Mouse (Mus musculus) neural tube, embryonic 11.5 days (tissue): ENCODE results near the gene Nell1. TPM values are rescaled to one million over a fixed set of nuclear protein-coding genes. Genes with fewer than 3 reads are reported as not detected.

Source experiments
- ATAC-seq: fragments of 200-750 bp; cut with Nextera tagmentation; 2 replicates; pipeline ENCODE4 v1.8.0; 2017; ENCODE audit warnings: moderate number of reproducible peaks, mild to moderate bottlenecking, moderate TSS enrichment, moderate library complexity; ENCODE audit not compliant: insufficient read depth, low FRiP score, low TSS enrichment
- DNase-seq: peaks from one replicate; pipeline ENCODE4 v3.0.0-alpha.2; 2015; ENCODE audit warnings: low spot score
- H3K27ac ChIP-seq: fragments of 300-500 bp; sonication (generic); 2 replicates; pipeline ENCODE4 v1.5.1; 2014; ENCODE audit warnings: low read depth, mild to moderate bottlenecking, low read length
- H3K27me3 ChIP-seq: fragments of 300-500 bp; sonication (generic); 2 replicates; pipeline ENCODE4 v1.6.1; 2014; ENCODE audit warnings: mild to moderate bottlenecking, low read length, mixed read lengths; ENCODE audit not compliant: control insufficient read depth, insufficient read depth
- H3K36me3 ChIP-seq: fragments of 300-500 bp; sonication (generic); 2 replicates; pipeline ENCODE4 v1.6.1; 2014; ENCODE audit warnings: mild to moderate bottlenecking, low read length, moderate library complexity, mixed read lengths; ENCODE audit not compliant: control insufficient read depth, insufficient read depth
- H3K4me1 ChIP-seq: fragments of 300-500 bp; sonication (generic); 2 replicates; pipeline ENCODE4 v1.6.1; 2014; ENCODE audit warnings: low read length, mixed read lengths; ENCODE audit not compliant: control insufficient read depth, insufficient read depth
- H3K4me2 ChIP-seq: fragments of 300-500 bp; sonication (generic); 2 replicates; pipeline ENCODE4 v1.6.1; 2014; ENCODE audit warnings: low read depth, mild to moderate bottlenecking, moderate library complexity
- H3K4me3 ChIP-seq: fragments of 300-500 bp; sonication (generic); 2 replicates; pipeline ENCODE4 v1.5.1; 2014; ENCODE audit warnings: low read depth, low read length
- H3K9ac ChIP-seq: fragments of 300-500 bp; sonication (generic); 2 replicates; pipeline ENCODE4 v1.6.1; 2014; ENCODE audit warnings: mild to moderate bottlenecking, low read length
- H3K9me3 ChIP-seq: fragments of 300-500 bp; sonication (generic); 2 replicates; pipeline ENCODE4 v1.6.1; 2016; ENCODE audit warnings: low read length; ENCODE audit not compliant: control insufficient read depth
- WGBS: fragments of 180-500 bp; shearing (Covaris S2); extraction: QIAGEN DNeasy Blood & Tissue Kit; methylation state at CpG from one replicate; pipeline ENCODE4 v1.1.7; 2014; 5-methylcytosine and 5-hydroxymethylcytosine counted together
- polyA plus RNA-seq: library from polyadenylated mRNA; unstranded; fragments of >200 nt; fragmentation: Nextera tagmentation; extraction: Ambion mirVana; gene quantifications from 2 replicates; pipeline ENCODE4 v1.2.1, GENCODE M21; 2014

The Nell1 gene
- polyA plus RNA-seq, 1 experiment from 2014 or later = 4.9 TPM

DNA sequence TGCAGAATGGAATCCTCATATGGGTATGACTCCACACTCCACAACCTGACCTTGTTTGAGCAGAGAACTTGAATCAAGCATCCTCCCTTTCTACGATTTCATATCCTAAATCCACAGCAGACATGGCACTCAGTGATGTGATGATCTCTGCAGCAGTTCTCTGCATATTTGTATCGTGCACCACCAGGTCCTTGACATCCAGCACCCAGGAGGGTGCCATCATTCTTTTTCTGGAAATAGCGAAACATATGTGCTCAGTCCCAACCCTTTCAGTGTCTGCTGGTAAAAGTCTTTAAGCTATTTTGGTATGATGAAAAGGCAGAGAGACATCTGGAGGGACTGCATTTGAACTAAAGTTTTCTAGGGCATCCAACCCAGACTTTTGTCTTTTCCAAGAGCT is 588.0 kb downstream of the Nell1 start:
- no peak overlapping the region for H3K4me2 ChIP-seq
- ATAC-seq (no peak), DNase-seq (no peak)
- no peaks in the 10 kb centered on the region for H3K36me3 ChIP-seq
- no peaks in the 10 kb centered on the region for H3K27me3 ChIP-seq
- no peak overlapping the region for H3K27ac ChIP-seq
- H3K9me3 ChIP-seq = no peaks in the 10 kb centered on the region
- H3K4me1 ChIP-seq = no peaks in the 10 kb centered on the region
- H3K9ac ChIP-seq = no peak overlapping the region
- no peak overlapping the region for H3K4me3 ChIP-seq
- WGBS = 79% methylated on average over 3 of the region's 3 CpGs

DNA sequence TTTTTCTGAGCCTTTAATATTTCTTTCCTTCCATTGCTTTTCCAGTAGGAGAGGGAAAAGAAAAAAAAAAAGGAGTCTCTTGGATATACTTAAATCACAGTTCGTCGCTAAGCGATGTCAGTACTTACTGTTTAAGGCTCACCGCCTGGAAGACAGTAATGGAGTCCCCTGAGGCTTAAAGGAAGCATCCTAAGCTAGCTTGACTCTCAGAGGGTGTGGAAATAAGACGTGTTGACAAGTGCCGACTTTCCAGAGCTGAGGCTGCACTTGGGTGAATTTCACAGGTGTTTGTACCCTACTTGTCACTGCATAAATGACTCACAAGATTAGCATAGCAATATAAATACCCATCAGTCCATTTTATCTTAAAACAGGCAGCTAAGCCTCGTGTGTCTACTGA is 599.2 kb downstream of the Nell1 start:
- DNase-seq (no peak), ATAC-seq (no peak)
- Histone ChIP-seq H3K4me3 (no peak overlapping the region), H3K4me2 (no peak overlapping the region), H3K36me3 (no peaks in the 10 kb centered on the region), H3K4me1 (no peaks in the 10 kb centered on the region), H3K9ac (no peak overlapping the region), H3K27me3 (no peaks in the 10 kb centered on the region), H3K27ac (no peak overlapping the region), H3K9me3 (no peaks in the 10 kb centered on the region)
- 73% methylated on average over 7 of the region's 7 CpGs for WGBS

DNA sequence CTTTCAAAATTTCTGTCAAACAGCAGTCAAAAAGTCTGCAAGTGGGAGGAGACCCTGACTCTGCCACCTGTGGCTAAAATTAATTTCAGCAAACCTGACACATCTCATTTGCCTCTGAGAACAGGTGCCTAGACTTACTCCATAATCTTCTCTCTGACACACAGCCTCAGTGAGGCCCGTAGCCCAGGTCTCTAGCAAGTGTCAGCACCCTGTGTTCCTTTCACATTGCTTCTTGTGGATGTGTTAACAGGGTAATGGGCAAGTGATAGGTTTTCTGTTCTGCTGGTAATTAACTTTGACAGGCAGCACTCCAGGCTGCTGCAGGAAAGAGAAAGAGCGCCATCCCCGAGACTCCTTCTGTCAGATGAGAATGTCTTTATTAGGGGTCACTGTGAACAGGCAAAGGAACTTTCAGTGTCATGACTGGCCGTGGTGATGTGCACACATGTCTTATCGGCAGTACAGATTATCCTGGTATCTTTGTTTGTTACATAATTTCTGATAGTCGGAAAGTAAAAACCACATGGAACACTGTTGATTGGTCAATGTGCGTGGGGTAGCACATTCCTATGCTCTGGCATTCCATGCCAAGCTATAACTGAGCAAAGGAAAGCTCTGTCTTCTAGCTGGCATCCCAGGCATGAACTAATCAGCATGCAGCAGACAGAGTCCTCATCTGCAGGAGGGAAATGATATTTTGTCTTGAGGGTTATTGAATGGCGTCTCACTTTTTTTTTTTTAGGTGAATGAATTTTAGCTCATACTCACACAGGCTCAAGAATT is 614.2 kb downstream of the Nell1 start:
- DNase-seq (no peak), ATAC-seq (no peak)
- WGBS = 71% methylated on average over 8 of the region's 8 CpGs

DNA sequence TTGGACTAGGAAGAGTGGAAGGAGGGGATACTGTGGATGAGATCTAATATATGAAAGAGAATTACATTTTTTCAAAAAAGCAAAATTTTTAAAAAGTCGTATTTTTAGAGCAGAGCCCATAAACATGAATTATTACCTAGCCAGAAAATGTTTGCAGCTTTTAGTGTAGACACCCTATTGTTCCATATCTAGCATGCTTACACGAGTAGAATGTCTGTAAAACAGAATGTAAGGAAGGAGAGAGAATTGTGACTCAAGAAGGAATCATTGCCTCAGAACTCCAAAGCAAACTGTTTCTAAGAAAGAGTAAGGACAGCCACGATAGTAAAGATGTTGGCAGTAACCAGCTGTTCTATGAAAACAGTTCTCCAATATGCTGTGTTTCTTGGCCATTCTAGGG is 624.2 kb downstream of the Nell1 start, which contains the start of gene 4933405O20Rik:
TSS of gene 4933405O20Rik (plus strand) at position 301 of the 400 bp plus-strand sequence.
- H3K4me3 ChIP-seq = no peak within 1 kb of the TSS
- DNase-seq (no peak), ATAC-seq (no peak)
- no peaks in the 10 kb centered on the region for H3K9me3 ChIP-seq
- no peak within 1 kb of the TSS for H3K27ac ChIP-seq
- no peaks in the 10 kb centered on the region for H3K4me1 ChIP-seq
- H3K27me3 ChIP-seq = no peaks in the 10 kb centered on the region
- no peaks in the 10 kb centered on the region for H3K36me3 ChIP-seq
- WGBS = 89% methylated on average over 3 of the region's 3 CpGs
- no peak within 1 kb of the TSS for H3K9ac ChIP-seq
- H3K4me2 ChIP-seq = no peak within 1 kb of the TSS

More for the DNA sequence above, 614.2 kb downstream of the Nell1 start:
- Histone ChIP-seq H3K4me3 (no peak overlapping the region), H3K9me3 (no peaks in the 10 kb centered on the region), H3K4me2 (no peak overlapping the region), H3K27me3 (no peaks in the 10 kb centered on the region), H3K4me1 (no peaks in the 10 kb centered on the region), H3K36me3 (no peaks in the 10 kb centered on the region), H3K9ac (no peak overlapping the region), H3K27ac (no peak overlapping the region)

- no peak overlapping the region for H3K4me3 ChIP-seq
- H3K27me3 ChIP-seq = no peaks in the 10 kb centered on the region
- ATAC-seq = no peak
- no peaks in the 10 kb centered on the region for H3K9me3 ChIP-seq
- H3K9ac ChIP-seq = no peak overlapping the region
- WGBS = 87% methylated on average over 2 of the region's 2 CpGs
- H3K4me1 ChIP-seq = no peaks in the 10 kb centered on the region
- H3K36me3 ChIP-seq = no peaks in the 10 kb centered on the region
- no peak for DNase-seq
- H3K4me2 ChIP-seq = no peak overlapping the region
- H3K27ac ChIP-seq = no peak overlapping the region
Observed at GRCm38 (mm10) chr7:50614101-50614500, 639.4 kb downstream of the Nell1 start.

GRCm38 (mm10) chr7:50629186-50629585 is 654.5 kb downstream of the Nell1 start:
- DNase-seq (no peak), ATAC-seq (no peak)
- Histone ChIP-seq H3K4me1 (no peaks in the 10 kb centered on the region), H3K4me2 (no peak overlapping the region), H3K9me3 (no peaks in the 10 kb centered on the region), H3K36me3 (no peaks in the 10 kb centered on the region), H3K27me3 (no peaks in the 10 kb centered on the region), H3K4me3 (no peak overlapping the region), H3K9ac (no peak overlapping the region), H3K27ac (no peak overlapping the region)
- 75% methylated on average over 3 of the region's 3 CpGs for WGBS

DNA sequence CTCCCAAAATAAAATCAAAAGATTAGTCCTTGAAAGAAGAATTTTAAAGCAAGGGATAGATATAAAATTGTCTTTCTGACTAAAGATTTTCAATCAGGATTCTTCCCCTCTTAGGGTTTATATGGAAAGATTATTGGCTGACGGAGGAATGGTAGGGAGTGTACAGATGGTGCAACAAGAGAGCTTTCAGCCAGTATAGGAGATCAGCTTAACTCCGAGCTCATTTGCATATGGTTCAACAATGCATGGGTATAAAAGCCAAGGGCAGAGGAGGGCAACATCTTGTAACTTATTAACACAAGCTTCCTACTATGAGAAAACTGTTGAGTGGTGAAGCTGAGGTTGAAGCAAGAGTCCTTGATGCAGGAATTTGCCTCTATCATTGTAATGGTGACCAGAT is 658.5 kb downstream of the Nell1 start:
- Histone ChIP-seq H3K27me3 (no peaks in the 10 kb centered on the region), H3K9ac (no peak overlapping the region), H3K4me2 (no peak overlapping the region), H3K27ac (no peak overlapping the region), H3K4me1 (no peaks in the 10 kb centered on the region), H3K4me3 (no peak overlapping the region), H3K9me3 (no peaks in the 10 kb centered on the region), H3K36me3 (no peaks in the 10 kb centered on the region)
- no peak for ATAC-seq
- 76% methylated on average over 2 of the region's 2 CpGs for WGBS
- DNase-seq = no peak

DNA sequence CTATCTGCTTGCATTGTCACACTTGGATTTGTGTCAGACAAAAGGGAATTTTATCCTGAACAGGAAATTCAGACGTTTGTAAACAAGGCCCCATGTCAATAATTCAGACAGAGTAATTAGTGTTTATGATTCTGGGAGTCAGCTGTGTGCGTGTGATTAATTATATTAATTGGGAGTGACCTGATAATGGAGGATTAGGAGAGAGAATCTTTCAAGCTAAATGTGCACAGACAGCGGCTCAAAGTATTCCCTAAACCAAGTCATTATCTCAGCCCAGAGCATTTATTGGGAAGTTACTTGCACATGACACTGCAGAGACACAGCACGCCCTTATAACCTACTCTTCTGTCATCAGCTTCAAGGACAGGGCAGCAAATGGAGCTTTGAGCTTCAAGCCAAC is 697.6 kb downstream of the Nell1 start:
- WGBS = 76% methylated on average over 4 of the region's 4 CpGs
- H3K4me2 ChIP-seq = no peak overlapping the region
- no peak for ATAC-seq
- H3K4me1 ChIP-seq = no peaks in the 10 kb centered on the region
- H3K36me3 ChIP-seq = no peaks in the 10 kb centered on the region
- no peaks in the 10 kb centered on the region for H3K9me3 ChIP-seq
- no peak overlapping the region for H3K9ac ChIP-seq
- no peak overlapping the region for H3K27ac ChIP-seq
- DNase-seq = no peak
- H3K27me3 ChIP-seq = no peaks in the 10 kb centered on the region
- H3K4me3 ChIP-seq = no peak overlapping the region

DNA sequence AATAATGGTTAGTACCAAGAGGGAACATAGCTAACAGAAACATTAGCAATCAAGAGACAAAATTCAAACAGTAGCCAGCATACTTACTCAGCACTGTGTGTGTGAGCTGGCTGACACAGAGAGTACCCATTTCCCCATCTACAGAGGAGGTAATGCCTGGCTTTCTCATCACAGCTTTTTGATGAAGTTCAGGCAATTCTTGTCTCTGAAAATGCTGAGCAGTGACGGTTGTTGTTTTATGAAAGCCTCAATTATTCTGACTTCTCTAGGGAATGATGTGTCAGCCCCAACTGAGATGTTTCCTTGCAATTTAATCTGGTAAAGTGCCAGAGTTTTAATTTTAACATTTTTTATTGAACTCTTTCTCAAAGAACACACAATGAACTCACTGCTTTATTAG is 700.8 kb downstream of the Nell1 start:
- DNase-seq (no peak), ATAC-seq (no peak)
- Histone ChIP-seq H3K36me3 (no peaks in the 10 kb centered on the region), H3K4me1 (no peaks in the 10 kb centered on the region), H3K9me3 (no peaks in the 10 kb centered on the region), H3K27ac (no peak overlapping the region), H3K4me2 (no peak overlapping the region), H3K9ac (no peak overlapping the region), H3K27me3 (no peaks in the 10 kb centered on the region), H3K4me3 (no peak overlapping the region)
- 78% methylated on average over 1 of the region's 1 CpGs for WGBS
